Mouse (Mus musculus) heart, embryonic 16.5 days (tissue): Measurements from ENCODE around the gene Rrp9. TPM values are rescaled to one million over a fixed set of nuclear protein-coding genes. Genes with fewer than 3 reads are reported as not detected.

Source experiments
- ATAC-seq: fragments of 200-750 bp; cut with Nextera tagmentation; replicated peaks from 2 replicates; pipeline ENCODE4 v1.8.0; 2017; ENCODE audit warnings: moderate number of reproducible peaks; ENCODE audit not compliant: insufficient read depth, low FRiP score; ENCODE audit errors: extremely low read depth
- H3K27ac ChIP-seq: fragments of 300-500 bp; sonication (generic); 2 replicates; pipeline ENCODE4 v1.5.1; 2014; ENCODE audit warnings: mild to moderate bottlenecking, low read length, control low read depth, moderate library complexity
- H3K27me3 ChIP-seq: fragments of 300-500 bp; sonication (generic); 2 replicates; pipeline ENCODE4 v1.6.1; 2014; ENCODE audit warnings: low read length, mixed read lengths; ENCODE audit not compliant: control insufficient read depth, insufficient read depth
- H3K36me3 ChIP-seq: fragments of 300-500 bp; sonication (generic); 2 replicates; pipeline ENCODE4 v1.6.1; 2014; ENCODE audit not compliant: control insufficient read depth, insufficient read depth
- H3K4me1 ChIP-seq: fragments of 300-500 bp; sonication (generic); 2 replicates; pipeline ENCODE4 v1.6.1; 2014; ENCODE audit warnings: low read length, mixed read lengths; ENCODE audit not compliant: control insufficient read depth, insufficient read depth
- H3K4me2 ChIP-seq: fragments of 300-500 bp; sonication (generic); 2 replicates; pipeline ENCODE4 v1.6.1; 2014; ENCODE audit warnings: low read depth, mild to moderate bottlenecking, control low read depth, low read length
- H3K4me3 ChIP-seq: fragments of 300-500 bp; sonication (generic); 2 replicates; pipeline ENCODE4 v1.5.1; 2014; ENCODE audit warnings: mild to moderate bottlenecking, control low read depth, low read length
- H3K9ac ChIP-seq: fragments of 300-500 bp; sonication (generic); 2 replicates; pipeline ENCODE4 v1.6.1; 2014; ENCODE audit warnings: low read length, control low read depth
- H3K9me3 ChIP-seq: fragments of 300-500 bp; sonication (generic); replicated peaks from 2 replicates; pipeline ENCODE4 v1.6.1; 2016; ENCODE audit warnings: low read length; ENCODE audit not compliant: control insufficient read depth
- WGBS: fragments of 180-500 bp; shearing (Covaris S2); extraction: QIAGEN DNeasy Blood & Tissue Kit; methylation state at CpG from one replicate; pipeline ENCODE4 v1.1.7; 2014; 5-methylcytosine and 5-hydroxymethylcytosine counted together
- polyA plus RNA-seq: library from polyadenylated mRNA; unstranded; fragments of >200 nt; fragmentation: Nextera tagmentation; extraction: Ambion mirVana; gene quantifications from 2 replicates; pipeline ENCODE4 v1.2.1, GENCODE M21; 2015

Gene Rrp9
- polyA plus RNA-seq, 1 experiment from 2014 or later: 29.6 TPM

- Histone ChIP-seq H3K4me1 (peaks cover 31% of the 10 kb centered on the region), H3K27me3 (no peaks in the 10 kb centered on the region), H3K27ac (peak overlapping the region; percentile 19), H3K9me3 (no peaks in the 10 kb centered on the region), H3K9ac (peak overlapping the region; percentile 71), H3K4me3 (peak overlapping the region; percentile 65), H3K36me3 (no peaks in the 10 kb centered on the region), H3K4me2 (peak overlapping the region; percentile 93)
- ATAC-seq: peak; percentile 1; the same call in 1 of the 2 replicates
- whole genome bisulfite sequencing: 34% methylated on average over 9 of the region's 9 CpGs
These were observed 27.8 kb upstream of the Rrp9 start for GRCm38 (mm10) chr9:106447951-106448350.

GRCm38 (mm10) chr9:106448498-106449031 is 27.2 kb upstream of the Rrp9 start:
- Histone ChIP-seq H3K36me3 (no peaks in the 10 kb centered on the region), H3K27me3 (no peaks in the 10 kb centered on the region), H3K4me2 (peak overlapping the region; percentile 93), H3K27ac (peak overlapping the region; percentile 83), H3K9ac (peak overlapping the region; percentile 81), H3K4me1 (peaks cover 34% of the 10 kb centered on the region), H3K4me3 (peak overlapping the region; percentile 65), H3K9me3 (no peaks in the 10 kb centered on the region)
- peak; percentile 53 for ATAC-seq
- under 1% methylated on average over 23 of the region's 23 CpGs for WGBS

- no peak overlapping the region for H3K9ac ChIP-seq
- H3K4me1 ChIP-seq: peaks cover 42% of the 10 kb centered on the region
- no peaks in the 10 kb centered on the region for H3K27me3 ChIP-seq
- H3K27ac ChIP-seq: no peak overlapping the region
- ATAC-seq: no peak
- H3K4me3 ChIP-seq: no peak overlapping the region
- WGBS: 87% methylated on average over 8 of the region's 8 CpGs
- H3K36me3 ChIP-seq: no peaks in the 10 kb centered on the region
- H3K9me3 ChIP-seq: no peaks in the 10 kb centered on the region
- H3K4me2 ChIP-seq: no peak overlapping the region
These were observed 25.8 kb upstream of the Rrp9 start for GRCm38 (mm10) chr9:106449947-106450346.

DNA sequence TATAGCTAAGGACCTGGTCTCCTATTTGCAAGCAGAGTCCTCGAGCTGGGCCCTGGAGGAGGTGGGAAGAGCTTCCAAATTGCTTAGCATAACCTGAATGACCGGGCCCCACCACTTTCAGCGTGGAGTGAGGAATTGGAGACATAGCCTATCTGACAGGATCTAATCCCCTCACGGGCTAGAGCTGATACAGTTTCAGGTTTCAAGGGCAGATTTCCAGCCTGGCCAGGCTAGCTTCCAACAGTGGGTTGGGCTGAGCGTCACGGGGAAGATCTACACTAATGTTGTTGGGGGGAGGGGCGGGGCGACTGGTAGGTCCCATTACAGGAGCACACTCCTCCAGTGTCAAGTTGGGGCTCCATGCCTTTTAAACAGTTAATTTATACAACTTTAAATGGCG is 25.1 kb upstream of the Rrp9 start:
- Histone ChIP-seq H3K9ac (no peak overlapping the region), H3K4me1 (peaks cover 48% of the 10 kb centered on the region), H3K27ac (peak overlapping the region; percentile 30; the same call in 1 of the 2 replicates), H3K9me3 (no peaks in the 10 kb centered on the region), H3K4me3 (no peak overlapping the region), H3K36me3 (no peaks in the 10 kb centered on the region), H3K4me2 (peak overlapping the region; percentile 26), H3K27me3 (no peaks in the 10 kb centered on the region)
- ATAC-seq: no peak
- 23% methylated on average over 9 of the region's 9 CpGs for WGBS

DNA sequence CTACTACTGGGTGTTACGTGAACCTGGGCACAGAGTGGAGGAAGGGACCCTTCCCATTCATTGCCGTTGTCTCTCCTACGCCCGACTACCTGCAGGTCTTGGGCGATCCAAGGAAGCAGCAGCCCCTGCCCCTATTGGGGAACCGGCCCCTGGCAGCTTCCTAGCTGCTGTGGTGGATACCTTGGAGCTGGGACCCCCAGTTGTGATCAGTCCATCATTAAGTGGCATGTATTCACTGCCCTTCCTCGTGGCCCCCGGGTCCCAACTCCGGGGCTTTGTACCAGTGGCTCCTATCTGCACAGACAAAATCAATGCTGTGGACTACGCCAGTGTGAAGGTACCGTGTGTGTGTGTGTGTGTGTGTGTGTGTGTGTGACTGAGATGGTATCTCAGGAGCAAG is 24.5 kb upstream of the Rrp9 start:
- Histone ChIP-seq H3K27ac (no peak overlapping the region), H3K9me3 (no peaks in the 10 kb centered on the region), H3K9ac (no peak overlapping the region), H3K4me2 (no peak overlapping the region), H3K27me3 (no peaks in the 10 kb centered on the region), H3K4me1 (peaks cover 55% of the 10 kb centered on the region), H3K36me3 (no peaks in the 10 kb centered on the region), H3K4me3 (no peak overlapping the region)
- 72% methylated on average over 11 of the region's 11 CpGs for WGBS
- no peak for ATAC-seq

GRCm38 (mm10) chr9:106451899-106452298 is 23.9 kb upstream of the Rrp9 start:
- Histone ChIP-seq H3K27me3 (no peaks in the 10 kb centered on the region), H3K4me3 (no peak overlapping the region), H3K9ac (no peak overlapping the region), H3K27ac (no peak overlapping the region), H3K36me3 (no peaks in the 10 kb centered on the region), H3K9me3 (no peaks in the 10 kb centered on the region), H3K4me2 (no peak overlapping the region), H3K4me1 (peaks cover 57% of the 10 kb centered on the region)
- 50% methylated on average over 2 of the region's 2 CpGs for WGBS
- ATAC-seq: no peak

DNA sequence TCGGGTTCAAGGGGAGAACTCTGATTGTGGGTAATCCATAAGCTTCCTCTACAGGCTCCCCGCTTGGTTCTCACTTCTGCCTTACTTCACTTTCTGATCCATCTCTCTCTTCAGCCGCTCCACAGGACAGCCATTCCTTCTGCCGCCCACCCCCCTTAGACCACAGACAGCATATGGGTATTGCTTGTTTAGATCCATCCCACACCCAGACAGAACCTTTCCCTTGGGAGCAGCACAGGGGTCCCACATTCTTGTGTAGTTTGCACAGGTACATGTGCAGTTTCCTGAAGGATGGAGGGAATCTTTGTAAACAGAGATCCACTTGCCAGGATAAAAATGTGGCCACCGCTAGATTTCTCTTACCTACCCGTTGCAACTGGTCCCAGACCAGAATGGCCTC is 23.4 kb upstream of the Rrp9 start:
- WGBS: 54% methylated on average over 6 of the region's 6 CpGs
- Histone ChIP-seq H3K27me3 (no peaks in the 10 kb centered on the region), H3K4me3 (no peak overlapping the region), H3K9ac (peak overlapping the region; percentile 82; the same call in 1 of the 2 replicates), H3K36me3 (no peaks in the 10 kb centered on the region), H3K27ac (no peak overlapping the region), H3K9me3 (no peaks in the 10 kb centered on the region), H3K4me1 (peaks cover 62% of the 10 kb centered on the region), H3K4me2 (peak overlapping the region; percentile 94)
- no peak for ATAC-seq

- peak overlapping the region; percentile 82 for H3K9ac ChIP-seq
- H3K27me3 ChIP-seq: no peaks in the 10 kb centered on the region
- ATAC-seq: no peak
- no peaks in the 10 kb centered on the region for H3K36me3 ChIP-seq
- WGBS: 8% methylated on average over 7 of the region's 7 CpGs
- H3K27ac ChIP-seq: peak overlapping the region; percentile 88
- peak overlapping the region; percentile 94 for H3K4me2 ChIP-seq
- no peaks in the 10 kb centered on the region for H3K9me3 ChIP-seq
- peaks cover 64% of the 10 kb centered on the region for H3K4me1 ChIP-seq
- peak overlapping the region; percentile 76 for H3K4me3 ChIP-seq
These were observed 22.9 kb upstream of the Rrp9 start for GRCm38 (mm10) chr9:106452821-106453220.

DNA sequence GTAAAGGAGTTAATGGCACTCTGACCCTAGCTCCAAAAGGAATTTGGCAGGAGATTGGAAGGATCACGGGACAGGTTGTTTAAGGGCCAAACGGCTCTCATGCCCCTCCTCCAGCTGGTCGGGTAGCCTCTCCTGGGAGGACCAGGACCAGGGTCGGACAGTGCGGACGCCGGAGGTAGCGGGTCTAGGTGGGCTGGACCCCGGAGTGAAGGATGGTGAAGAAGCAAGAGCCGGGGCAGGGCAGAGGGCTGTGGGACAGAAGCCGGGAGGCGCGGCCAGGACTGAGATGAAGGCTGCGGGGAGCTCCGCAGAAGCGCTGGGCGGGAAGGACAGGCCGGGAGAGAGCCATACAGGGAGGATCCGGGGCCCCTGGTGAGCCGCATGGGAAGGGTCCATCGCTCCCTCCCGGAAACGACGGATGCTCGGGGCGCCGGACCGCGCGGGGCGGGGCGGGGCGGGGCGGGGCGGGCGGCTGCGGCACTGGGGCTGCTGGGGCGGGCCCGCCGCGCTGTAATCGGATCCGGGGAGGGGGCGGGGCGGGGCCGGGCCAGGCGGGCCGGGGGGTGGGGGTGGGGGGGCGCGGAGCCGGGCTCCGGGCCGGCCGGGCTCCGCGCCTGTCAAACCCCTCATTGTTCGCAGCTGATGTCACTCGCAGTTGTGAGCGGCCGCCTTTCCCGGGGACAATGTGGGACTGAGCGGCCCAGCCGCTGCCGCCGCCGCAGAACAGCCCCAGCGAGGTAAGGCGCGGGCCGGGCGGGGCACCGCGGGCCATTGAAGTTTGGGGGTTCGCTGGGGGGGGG is 22.3 kb upstream of the Rrp9 start, which contains the start of gene Pcbp4:
Pcbp4 (plus strand) TSS at position 21 of the 800 bp plus-strand sequence.
- no peaks in the 10 kb centered on the region for H3K36me3 ChIP-seq
- no peaks in the 10 kb centered on the region for H3K27me3 ChIP-seq
- H3K9ac ChIP-seq: peak within 1 kb of the TSS; percentile 90
- WGBS: under 1% methylated on average over 43 of the region's 74 CpGs
- no peaks in the 10 kb centered on the region for H3K9me3 ChIP-seq
- peak within 1 kb of the TSS; percentile 76 for H3K4me3 ChIP-seq
- H3K4me1 ChIP-seq: peaks cover 63% of the 10 kb centered on the region
- peak within 1 kb of the TSS; percentile 88 for H3K27ac ChIP-seq
- H3K4me2 ChIP-seq: peak within 1 kb of the TSS; percentile 94
- ATAC-seq: peak; percentile 78
